Mouse (Mus musculus) stomach, postnatal 0 days (tissue): ENCODE results near the gene Tm2d3. TPM values are rescaled to one million over a fixed set of nuclear protein-coding genes. Genes with fewer than 3 reads are reported as not detected.

Experiments
- ATAC-seq: fragments of 200-750 bp; cut with Nextera tagmentation; 2 replicates; pipeline ENCODE4 v1.8.0; 2017; ENCODE audit not compliant: low FRiP score, low TSS enrichment
- DNase-seq: peaks from one replicate; pipeline ENCODE4 v3.0.0-alpha.2; 2016; ENCODE audit warnings: low spot score
- H3K27ac ChIP-seq: fragments of 300-500 bp; sonication (generic); replicated peaks from 2 replicates; pipeline ENCODE4 v1.5.1; 2014; ENCODE audit warnings: mild to moderate bottlenecking, control low read depth
- H3K27me3 ChIP-seq: fragments of 300-500 bp; sonication (generic); 2 replicates; pipeline ENCODE4 v1.6.1; 2014; ENCODE audit warnings: low read length; ENCODE audit not compliant: control insufficient read depth, insufficient read depth
- H3K36me3 ChIP-seq: fragments of 300-500 bp; sonication (generic); 2 replicates; pipeline ENCODE4 v1.6.1; 2014; ENCODE audit warnings: low read length, mixed read lengths; ENCODE audit not compliant: control insufficient read depth, insufficient read depth
- H3K4me1 ChIP-seq: fragments of 300-500 bp; sonication (generic); replicated peaks from 2 replicates; pipeline ENCODE4 v1.6.1; 2014; ENCODE audit warnings: antibody characterized with exemption; ENCODE audit not compliant: control insufficient read depth, insufficient read depth
- H3K4me2 ChIP-seq: fragments of 300-500 bp; sonication (generic); replicated peaks from 2 replicates; pipeline ENCODE4 v1.6.1; 2014; ENCODE audit warnings: low read depth, mild to moderate bottlenecking, control low read depth, moderate library complexity
- H3K4me3 ChIP-seq: fragments of 300-500 bp; sonication (generic); 2 replicates; pipeline ENCODE4 v1.5.1; 2014; ENCODE audit warnings: low read depth, low read length, control low read depth
- H3K9ac ChIP-seq: fragments of 300-500 bp; sonication (generic); 2 replicates; pipeline ENCODE4 v1.6.1; 2014; ENCODE audit warnings: mild to moderate bottlenecking, low read length, control low read depth, mixed read lengths
- H3K9me3 ChIP-seq: fragments of 300-500 bp; sonication (generic); 2 replicates; pipeline ENCODE4 v1.6.1; 2016; ENCODE audit warnings: low read length; ENCODE audit not compliant: control insufficient read depth
- CTCF ChIP-seq: IDR thresholded peaks from 2 replicates; pipeline ENCODE4 v1.5.1; 2016; ENCODE audit warnings: antibody characterized with exemption, low read depth, mild to moderate bottlenecking, moderate library complexity
- EP300 ChIP-seq: optimal IDR thresholded peaks from 2 replicates; pipeline ENCODE3; 2016; ENCODE audit warnings: antibody characterized with exemption
- WGBS: fragments of 180-500 bp; shearing (Covaris S2); extraction: QIAGEN DNeasy Blood & Tissue Kit; methylation state at CpG from one replicate; pipeline ENCODE4 v1.1.7; 2014; 5-methylcytosine and 5-hydroxymethylcytosine counted together
- polyA plus RNA-seq: library from polyadenylated mRNA; unstranded; fragments of >200 nt; fragmentation: Nextera tagmentation; extraction: Ambion mirVana; gene quantifications from 2 replicates; pipeline ENCODE4 v1.2.1, GENCODE M21; 2015

Gene Tm2d3
- polyA plus RNA-seq, 1 experiment from 2014 or later: 73.8 TPM

DNA sequence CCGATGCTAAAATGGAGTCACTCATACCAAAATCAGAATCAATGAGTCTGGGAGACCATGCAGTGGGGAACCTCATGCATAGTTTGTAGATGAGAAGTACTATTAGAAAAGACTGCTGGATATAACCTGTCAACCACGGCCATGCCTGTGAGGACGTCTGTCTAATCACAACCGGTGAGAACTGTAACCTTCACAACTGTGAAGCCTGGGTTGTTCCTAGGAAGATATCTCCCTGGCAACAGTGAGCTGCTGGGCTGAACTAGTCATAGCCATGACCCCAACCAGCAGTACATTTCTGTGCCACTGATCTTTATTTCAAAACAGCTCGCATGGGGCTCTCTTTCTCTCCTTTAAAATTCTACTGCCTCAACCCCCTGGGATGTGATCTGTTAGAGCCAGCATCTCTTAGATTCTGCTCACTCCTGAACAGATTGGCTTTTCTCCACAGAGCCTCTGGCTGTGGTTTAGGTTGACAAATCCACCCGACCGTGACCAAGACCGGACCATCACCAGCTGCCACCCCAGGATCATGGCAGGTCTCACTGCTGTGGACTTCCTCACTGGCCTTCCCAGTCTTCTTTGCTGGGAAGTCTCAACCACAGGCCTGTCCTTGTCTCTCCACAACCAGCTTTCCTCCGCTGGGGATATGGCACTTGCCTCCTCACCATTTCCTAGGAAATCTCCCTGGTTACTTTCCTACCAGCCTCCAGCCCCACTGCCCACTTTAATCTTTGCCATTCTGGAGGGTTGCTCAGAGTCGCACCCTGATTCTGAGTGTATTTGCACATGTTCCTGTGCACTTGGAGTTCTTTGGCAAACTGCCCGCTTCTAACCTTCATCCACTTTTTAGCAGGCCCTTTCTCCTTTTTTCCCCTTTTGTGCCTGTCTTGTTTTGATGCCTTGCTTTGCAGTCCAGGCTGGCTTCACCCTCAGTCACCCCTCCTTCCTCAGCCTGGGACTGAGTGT, 57.3 kb downstream of the Tm2d3 start:
- Histone ChIP-seq H3K27ac (no peak overlapping the region), H3K4me1 (no peaks in the 10 kb centered on the region), H3K9ac (no peak overlapping the region), H3K9me3 (no peaks in the 10 kb centered on the region), H3K4me3 (no peak overlapping the region), H3K36me3 (no peaks in the 10 kb centered on the region), H3K27me3 (no peaks in the 10 kb centered on the region), H3K4me2 (no peak overlapping the region)
- DNase-seq (peak; percentile 20), ATAC-seq (no peak)
- TF ChIP-seq EP300 (no peak), CTCF (no peak)
- 80% methylated on average over 11 of the region's 11 CpGs for WGBS

Other genes with a start within 250 kb of the Tm2d3 start
- gene Tjp1, start 163.4 kb upstream of the Tm2d3 start, polyA plus RNA-seq: 12.6 and 13.0 TPM in 2 replicates
- gene Tarsl2, start 46.3 kb upstream of the Tm2d3 start, polyA plus RNA-seq: 5.2 and 6.2 TPM in 2 replicates
- 7.0 and 12.0 TPM in 2 replicates for gene Pcsk6, start 170.6 kb downstream of the Tm2d3 start, polyA plus RNA-seq